Mouse (Mus musculus) cortical plate, adult 2 months (tissue): ENCODE data around the gene Sdr42e1.

Experiments used
- CTCF ChIP-seq: fragments of 200-500 bp; IDR thresholded peaks from 2 replicates; pipeline ENCODE4 v1.5.1; 2011; ENCODE audit warnings: mild to moderate bottlenecking, control low read depth, low read length; ENCODE audit not compliant: insufficient read depth; ENCODE audit errors: extremely low read depth
- POLR2A ChIP-seq: fragments of 200-500 bp; IDR thresholded peaks from 2 replicates; pipeline ENCODE4 v1.6.1; 2011; ENCODE audit warnings: mild to moderate bottlenecking, low read length, control low read depth; ENCODE audit not compliant: insufficient read depth; ENCODE audit errors: extremely low read depth

GRCm38 (mm10) chr8:117695636-117696035, 22.1 kb upstream of the Sdr42e1 start:
- no peak for TF ChIP-seq CTCF
- TF ChIP-seq POLR2A = no peak
